Mouse (Mus musculus) neural tube, embryonic 12.5 days (tissue): ENCODE measurements at regions not wholly inside any gene's neighbourhood (a gene's known extent, or its start where the extent isn't known, plus 50 kb on each side); places are given as distances from the start of the nearest gene placed in this dataset.
A peak's percentile ranks its signal among the peaks of the same experiment; 100 is the strongest.

Source experiments
- ATAC-seq: fragments of 200-750 bp; cut with Nextera tagmentation; 2 replicates; pipeline ENCODE4 v1.8.0; 2017; ENCODE audit warnings: low read depth, mild to moderate bottlenecking, moderate TSS enrichment, moderate library complexity; ENCODE audit not compliant: low FRiP score
- H3K27ac ChIP-seq: fragments of 300-500 bp; sonication (generic); 2 replicates; pipeline ENCODE4 v1.5.1; 2016
- H3K27me3 ChIP-seq: fragments of 300-500 bp; sonication (generic); replicated peaks from 2 replicates; pipeline ENCODE4 v1.6.1; 2016; ENCODE audit warnings: mild to moderate bottlenecking
- H3K36me3 ChIP-seq: fragments of 300-500 bp; sonication (generic); 2 replicates; pipeline ENCODE4 v1.6.1; 2016; ENCODE audit warnings: mild to moderate bottlenecking
- H3K4me1 ChIP-seq: fragments of 300-500 bp; sonication (generic); 2 replicates; pipeline ENCODE4 v1.6.1; 2016
- H3K4me2 ChIP-seq: fragments of 300-500 bp; sonication (generic); replicated peaks from 2 replicates; pipeline ENCODE4 v1.6.1; 2016; ENCODE audit warnings: mild to moderate bottlenecking
- H3K4me3 ChIP-seq: fragments of 300-500 bp; sonication (generic); 2 replicates; pipeline ENCODE4 v1.5.1; 2016
- H3K9ac ChIP-seq: fragments of 300-500 bp; sonication (generic); 2 replicates; pipeline ENCODE4 v1.6.1; 2016; ENCODE audit warnings: mild to moderate bottlenecking
- H3K9me3 ChIP-seq: fragments of 300-500 bp; sonication (generic); 2 replicates; pipeline ENCODE4 v1.6.1; 2016; ENCODE audit warnings: mild to moderate bottlenecking
- WGBS: fragments of 180-500 bp; shearing (Covaris S2); methylation state at CpG from one replicate; pipeline ENCODE4 v1.1.7; 2016; 5-methylcytosine and 5-hydroxymethylcytosine counted together

- Histone ChIP-seq H3K27ac (no peak overlapping the region), H3K36me3 (no peaks in the 10 kb centered on the region), H3K27me3 (no peaks in the 10 kb centered on the region), H3K9me3 (0 out of 2 replicates have a peak, but pooled peaks cover 3% of the 10 kb centered on the region), H3K4me3 (no peak overlapping the region), H3K9ac (no peak overlapping the region), H3K4me2 (peak overlapping the region; percentile 10; the same call in 1 of the 2 replicates), H3K4me1 (no peaks in the 10 kb centered on the region)
- 32% methylated on average over 10 of the region's 10 CpGs for WGBS
- no peak for ATAC-seq
These were observed 58.5 kb upstream of the Fbxl7 start for GRCm38 (mm10) chr15:26953818-26954385.

DNA sequence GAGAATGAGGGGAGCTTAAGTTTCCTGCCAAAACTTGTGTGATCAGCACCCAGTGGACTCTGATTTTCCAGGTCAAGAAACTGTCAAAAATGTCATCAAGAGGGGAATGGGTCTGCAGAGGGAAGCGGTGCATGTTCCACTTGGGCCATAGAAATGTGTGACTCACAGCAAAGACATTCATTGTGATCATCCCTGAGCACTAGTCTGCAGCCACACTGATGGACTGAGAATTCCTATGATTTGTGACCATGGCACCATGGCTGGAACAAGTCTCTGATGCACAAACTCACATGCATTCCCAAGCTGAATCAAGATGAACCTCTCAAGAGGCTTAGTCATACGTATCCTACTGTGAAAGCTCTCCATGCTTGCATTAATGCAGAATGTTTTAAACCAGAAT is 63.6 kb upstream of the Fbxl7 start:
- Histone ChIP-seq H3K9ac (no peak overlapping the region), H3K36me3 (no peaks in the 10 kb centered on the region), H3K27me3 (no peaks in the 10 kb centered on the region), H3K4me3 (no peak overlapping the region), H3K4me1 (no peaks in the 10 kb centered on the region), H3K4me2 (no peak overlapping the region), H3K9me3 (no peaks in the 10 kb centered on the region), H3K27ac (no peak overlapping the region)
- ATAC-seq, result no peak
- WGBS, result 94% methylated on average over 2 of the region's 2 CpGs

GRCm38 (mm10) chr15:26968392-26969025 is 73.1 kb upstream of the Fbxl7 start:
- ATAC-seq, result peak; percentile 85
- H3K4me1 ChIP-seq, result peaks cover 6% of the 10 kb centered on the region; the same call in 1 of the 2 replicates
- no peak overlapping the region for H3K27ac ChIP-seq
- no peaks in the 10 kb centered on the region for H3K9me3 ChIP-seq
- H3K27me3 ChIP-seq, result no peaks in the 10 kb centered on the region
- H3K36me3 ChIP-seq, result no peaks in the 10 kb centered on the region
- 50% methylated on average over 5 of the region's 5 CpGs for WGBS
- no peak overlapping the region for H3K9ac ChIP-seq
- H3K4me2 ChIP-seq, result no peak overlapping the region
- H3K4me3 ChIP-seq, result no peak overlapping the region

DNA sequence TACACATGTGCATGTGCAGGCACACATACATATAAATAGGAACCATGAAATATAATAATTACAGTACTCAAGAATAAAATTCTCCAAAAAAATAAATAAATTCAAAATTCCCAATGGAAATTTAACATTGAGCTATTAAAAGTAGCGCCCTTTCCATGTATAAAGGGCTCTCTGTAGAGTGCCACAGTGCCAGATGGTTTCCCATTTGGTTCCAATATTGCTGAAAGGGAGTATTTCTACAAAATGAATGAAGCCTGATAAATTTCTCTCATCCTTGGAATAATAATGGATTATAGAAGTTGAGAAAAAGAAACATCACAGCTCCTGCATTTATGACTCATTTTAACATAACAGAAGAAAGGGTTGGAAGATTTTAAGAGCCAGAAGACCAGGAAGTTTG is 75.4 kb upstream of the Fbxl7 start:
- H3K4me3 ChIP-seq, result no peak overlapping the region
- H3K9me3 ChIP-seq, result no peaks in the 10 kb centered on the region
- H3K4me2 ChIP-seq, result no peak overlapping the region
- no peaks in the 10 kb centered on the region for H3K27me3 ChIP-seq
- H3K36me3 ChIP-seq, result no peaks in the 10 kb centered on the region
- no peak overlapping the region for H3K9ac ChIP-seq
- 80% methylated on average over 1 of the region's 1 CpGs for WGBS
- H3K27ac ChIP-seq, result no peak overlapping the region
- no peak for ATAC-seq
- peaks cover 6% of the 10 kb centered on the region; the same call in 1 of the 2 replicates for H3K4me1 ChIP-seq

- no peak for ATAC-seq
- no peak overlapping the region for H3K27ac ChIP-seq
- 76% methylated on average over 1 of the region's 1 CpGs for WGBS
- no peaks in the 10 kb centered on the region for H3K36me3 ChIP-seq
- H3K4me3 ChIP-seq, result no peak overlapping the region
- no peak overlapping the region for H3K9ac ChIP-seq
- no peaks in the 10 kb centered on the region for H3K9me3 ChIP-seq
- no peaks in the 10 kb centered on the region for H3K27me3 ChIP-seq
- no peak overlapping the region for H3K4me2 ChIP-seq
- no peaks in the 10 kb centered on the region for H3K4me1 ChIP-seq
These were observed 97.7 kb upstream of the Fbxl7 start for GRCm38 (mm10) chr15:26993054-26993453.

- WGBS, result 81% methylated on average over 4 of the region's 4 CpGs
- Histone ChIP-seq H3K9ac (no peak overlapping the region), H3K36me3 (no peaks in the 10 kb centered on the region), H3K27me3 (no peaks in the 10 kb centered on the region), H3K4me2 (no peak overlapping the region), H3K4me3 (no peak overlapping the region), H3K4me1 (0 out of 2 replicates have a peak, but pooled peaks cover 5% of the 10 kb centered on the region), H3K27ac (no peak overlapping the region), H3K9me3 (no peaks in the 10 kb centered on the region)
- ATAC-seq, result no peak
These were observed 113.7 kb upstream of the Fbxl7 start for GRCm38 (mm10) chr15:27009069-27009468.

GRCm38 (mm10) chr15:27013906-27014658 is 118.7 kb upstream of the Fbxl7 start:
- 12% methylated on average over 4 of the region's 4 CpGs for WGBS
- no peak overlapping the region for H3K27ac ChIP-seq

GRCm38 (mm10) chr15:27014659-27014974 is 119.2 kb upstream of the Fbxl7 start:
- WGBS, result 6% methylated on average over 1 of the region's 1 CpGs
- Histone ChIP-seq H3K4me1 (peaks cover 12% of the 10 kb centered on the region), H3K36me3 (no peaks in the 10 kb centered on the region), H3K9ac (no peak overlapping the region), H3K4me3 (no peak overlapping the region), H3K27me3 (no peaks in the 10 kb centered on the region), H3K9me3 (no peaks in the 10 kb centered on the region), H3K27ac (no peak overlapping the region), H3K4me2 (peak overlapping the region; percentile 23; the same call in 1 of the 2 replicates)
- ATAC-seq, result no peak

More at GRCm38 (mm10) chr15:27013906-27014658, 118.7 kb upstream of the Fbxl7 start:
- Histone ChIP-seq H3K4me1 (peaks cover 12% of the 10 kb centered on the region), H3K4me3 (no peak overlapping the region), H3K9ac (no peak overlapping the region), H3K36me3 (no peaks in the 10 kb centered on the region), H3K27me3 (no peaks in the 10 kb centered on the region), H3K4me2 (peak overlapping the region; percentile 23; the same call in 1 of the 2 replicates), H3K9me3 (no peaks in the 10 kb centered on the region)
- peak; percentile 83 for ATAC-seq

DNA sequence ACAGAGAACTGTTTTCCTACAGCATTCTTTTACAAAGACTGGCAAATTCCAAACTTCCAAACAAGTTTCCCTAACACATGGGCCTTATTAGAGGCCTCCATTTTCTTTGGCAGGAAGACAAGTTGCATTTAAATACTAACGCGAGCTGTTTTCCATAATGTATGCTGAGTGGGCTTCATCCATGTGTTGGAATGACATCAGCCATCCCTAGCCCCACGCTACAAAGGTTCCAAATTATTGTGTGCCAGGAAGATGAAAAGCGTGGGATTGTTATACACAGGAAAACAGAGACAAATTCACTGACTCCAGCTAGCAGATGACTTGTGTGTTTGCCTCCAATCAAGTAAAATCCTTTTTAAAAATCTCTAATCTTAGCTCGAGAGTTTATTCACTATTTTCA is 125.1 kb upstream of the Fbxl7 start:
- Histone ChIP-seq H3K4me3 (no peak overlapping the region), H3K27ac (no peak overlapping the region), H3K4me2 (no peak overlapping the region), H3K9ac (no peak overlapping the region), H3K4me1 (no peaks in the 10 kb centered on the region), H3K27me3 (no peaks in the 10 kb centered on the region), H3K9me3 (no peaks in the 10 kb centered on the region), H3K36me3 (no peaks in the 10 kb centered on the region)
- WGBS, result 83% methylated on average over 5 of the region's 5 CpGs
- no peak for ATAC-seq

DNA sequence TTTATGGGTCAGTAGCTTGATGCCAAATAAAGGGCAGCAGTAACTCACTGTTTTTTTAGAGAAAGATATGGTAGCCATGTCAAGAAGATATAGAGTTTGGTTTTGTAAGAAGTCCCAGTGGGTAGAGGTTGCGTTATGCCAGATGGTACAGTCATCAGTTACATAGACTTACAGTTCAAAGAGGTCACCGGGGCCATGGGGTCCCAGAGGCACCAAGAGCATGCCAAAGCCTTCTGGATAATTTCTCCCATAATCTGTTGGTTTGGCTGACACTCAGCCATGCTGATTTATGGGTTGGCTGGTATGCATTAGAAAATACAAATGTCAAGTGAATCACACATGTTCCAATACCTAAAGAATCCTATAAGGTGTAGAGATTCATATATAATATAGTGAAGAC is 137.9 kb upstream of the Fbxl7 start:
- Histone ChIP-seq H3K36me3 (no peaks in the 10 kb centered on the region), H3K4me1 (no peaks in the 10 kb centered on the region), H3K9ac (no peak overlapping the region), H3K9me3 (no peaks in the 10 kb centered on the region), H3K4me3 (no peak overlapping the region), H3K27me3 (no peaks in the 10 kb centered on the region), H3K4me2 (no peak overlapping the region), H3K27ac (no peak overlapping the region)
- ATAC-seq, result no peak
- WGBS, result 69% methylated on average over 2 of the region's 2 CpGs

GRCm38 (mm10) chr15:27043788-27044187 is 148.4 kb upstream of the Fbxl7 start:
- H3K9me3 ChIP-seq, result no peaks in the 10 kb centered on the region
- no peak overlapping the region for H3K4me3 ChIP-seq
- no peak overlapping the region for H3K9ac ChIP-seq
- no peak for ATAC-seq
- H3K27me3 ChIP-seq, result no peaks in the 10 kb centered on the region
- no peaks in the 10 kb centered on the region for H3K36me3 ChIP-seq
- 81% methylated on average over 4 of the region's 4 CpGs for WGBS
- H3K4me1 ChIP-seq, result no peaks in the 10 kb centered on the region
- H3K4me2 ChIP-seq, result no peak overlapping the region
- H3K27ac ChIP-seq, result no peak overlapping the region

DNA sequence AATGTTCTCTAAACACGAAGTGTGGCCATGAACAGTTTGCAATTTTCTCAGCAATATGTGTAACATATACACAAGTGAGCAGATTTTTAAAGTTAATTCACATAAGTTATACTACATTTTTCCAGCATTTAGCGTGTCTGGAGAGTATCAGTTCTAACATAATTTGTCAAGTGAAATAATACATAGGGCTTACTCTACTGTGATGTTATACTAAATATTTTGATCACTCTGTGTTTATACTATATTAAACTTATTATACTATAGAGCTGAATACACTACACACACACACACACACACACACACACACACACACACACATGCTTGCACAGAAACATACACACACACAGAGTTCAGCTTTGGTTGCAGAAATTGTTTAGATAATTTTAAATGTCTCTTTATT is 155.3 kb upstream of the Fbxl7 start:
- no peaks in the 10 kb centered on the region for H3K4me1 ChIP-seq
- no peak overlapping the region for H3K9ac ChIP-seq
- H3K9me3 ChIP-seq, result no peaks in the 10 kb centered on the region
- H3K27ac ChIP-seq, result no peak overlapping the region
- no peaks in the 10 kb centered on the region for H3K36me3 ChIP-seq
- H3K4me2 ChIP-seq, result no peak overlapping the region
- H3K27me3 ChIP-seq, result no peaks in the 10 kb centered on the region
- ATAC-seq, result no peak
- 85% methylated on average over 2 of the region's 2 CpGs for WGBS
- no peak overlapping the region for H3K4me3 ChIP-seq
